Mouse (Mus musculus): ENCODE measurements around the gene Macc1. TPM values are rescaled to one million over a fixed set of nuclear protein-coding genes. Genes with fewer than 3 reads are reported as not detected.

The Macc1 gene
- 0.05 TPM in 2 replicates for polyA plus RNA-seq (2012; rRNA removed)

GRCm38 (mm10) chr12:119313970-119314369 lies at the start of gene Macc1:
Macc1 (plus strand) TSS chr12:119314270.

Other genes starting within 250 kb of the Macc1 start
- 6.9 and 7.6 TPM in 2 replicates for gene Itgb8, start 75.5 kb upstream of the Macc1 start, polyA plus RNA-seq (2012; rRNA removed)

Measured in central nervous system, embryonic 18 days (tissue).